Mouse (Mus musculus): Measurements from ENCODE around the gene Foxa1.

Foxa1 gene

GRCm38 (mm10) chr12:57546415-57547201 is at the start of gene Foxa1:
Gene Foxa1 (minus strand): TSS chr12:57546916.
- peak; percentile 59 for DNase-seq (ENCODE audit: extremely low spot score, low spot score)

- DNase-seq (ENCODE audit: extremely low spot score, low spot score) = peak; percentile 70
Observed at GRCm38 (mm10) chr12:57575931-57576628, 29.4 kb upstream of the Foxa1 start.

- no peak for DNase-seq (ENCODE audit: extremely low spot score, low spot score)
Observed at GRCm38 (mm10) chr12:57572415-57572814, 25.7 kb upstream of the Foxa1 start.

- DNase-seq (ENCODE audit: extremely low spot score, low spot score) = no peak
Observed at GRCm38 (mm10) chr12:57571773-57572172, 25.1 kb upstream of the Foxa1 start.

GRCm38 (mm10) chr12:57563909-57564308 is 17.2 kb upstream of the Foxa1 start, which contains the start of gene Ttc6:
Gene Ttc6 (plus strand): TSS chr12:57564113.
- no peak for DNase-seq (ENCODE audit: extremely low spot score, low spot score)

GRCm38 (mm10) chr12:57554091-57554490 is 7.4 kb upstream of the Foxa1 start:
- no peak for DNase-seq (ENCODE audit: extremely low spot score, low spot score)

- no peak for DNase-seq (ENCODE audit: extremely low spot score, low spot score)
Observed at GRCm38 (mm10) chr12:57552286-57552685, 5.6 kb upstream of the Foxa1 start.

GRCm38 (mm10) chr12:57550881-57551280 is 4.2 kb upstream of the Foxa1 start:
- no peak for DNase-seq (ENCODE audit: extremely low spot score, low spot score)

- peak; percentile 49 for DNase-seq (ENCODE audit: extremely low spot score, low spot score)
Observed at GRCm38 (mm10) chr12:57550181-57550808, 3.6 kb upstream of the Foxa1 start.

- DNase-seq (ENCODE audit: extremely low spot score, low spot score) = peak; percentile 47
Observed at GRCm38 (mm10) chr12:57549667-57550160, 3.0 kb upstream of the Foxa1 start.

GRCm38 (mm10) chr12:57548981-57549666 is 2.4 kb upstream of the Foxa1 start:
- peak; percentile 50 for DNase-seq (ENCODE audit: extremely low spot score, low spot score)

- peak; percentile 69 for DNase-seq (ENCODE audit: extremely low spot score, low spot score)
Observed at GRCm38 (mm10) chr12:57548352-57548980, 1.8 kb upstream of the Foxa1 start.

GRCm38 (mm10) chr12:57547890-57548289 is 1.2 kb upstream of the Foxa1 start:
- DNase-seq (ENCODE audit: extremely low spot score, low spot score) = peak; percentile 40

GRCm38 (mm10) chr12:57545371-57546241 is 1.1 kb downstream of the Foxa1 start:
- peak; percentile 73 for DNase-seq (ENCODE audit: extremely low spot score, low spot score)

GRCm38 (mm10) chr12:57544641-57545370 is 1.9 kb downstream of the Foxa1 start:
- DNase-seq (ENCODE audit: extremely low spot score, low spot score) = peak; percentile 72

- no peak for DNase-seq (ENCODE audit: extremely low spot score, low spot score)
Observed at GRCm38 (mm10) chr12:57543627-57543991, 3.1 kb downstream of the Foxa1 start.

GRCm38 (mm10) chr12:57542746-57543626 is 3.7 kb downstream of the Foxa1 start:
- peak; percentile 65 for DNase-seq (ENCODE audit: extremely low spot score, low spot score)

Measured in neural tube, embryonic 10.5 days (tissue).